Mouse (Mus musculus) neural tube, embryonic 15.5 days (tissue): ENCODE results near the gene 6820408C15Rik. TPM values are rescaled to one million over a fixed set of nuclear protein-coding genes. Genes with fewer than 3 reads are reported as not detected.

ENCODE experiments used
- ATAC-seq: fragments of 200-750 bp; cut with Nextera tagmentation; 2 replicates; pipeline ENCODE4 v1.8.0; 2017; ENCODE audit warnings: mild to moderate bottlenecking, moderate TSS enrichment, moderate library complexity; ENCODE audit not compliant: low FRiP score
- H3K27ac ChIP-seq: fragments of 300-500 bp; sonication (generic); replicated peaks from 2 replicates; pipeline ENCODE4 v1.5.1; 2015; ENCODE audit warnings: mild to moderate bottlenecking, inconsistent platforms
- H3K27me3 ChIP-seq: fragments of 300-500 bp; sonication (generic); replicated peaks from 2 replicates; pipeline ENCODE4 v1.6.1; 2015; ENCODE audit warnings: inconsistent platforms
- H3K36me3 ChIP-seq: fragments of 300-500 bp; sonication (generic); 2 replicates; pipeline ENCODE4 v1.6.1; 2015; ENCODE audit warnings: inconsistent platforms
- H3K4me1 ChIP-seq: fragments of 300-500 bp; sonication (generic); 2 replicates; pipeline ENCODE4 v1.6.1; 2015; ENCODE audit warnings: inconsistent platforms
- H3K4me2 ChIP-seq: fragments of 300-500 bp; sonication (generic); 2 replicates; pipeline ENCODE4 v1.6.1; 2015; ENCODE audit warnings: inconsistent platforms, mild to moderate bottlenecking, moderate library complexity
- H3K4me3 ChIP-seq: fragments of 300-500 bp; sonication (generic); replicated peaks from 2 replicates; pipeline ENCODE4 v1.5.1; 2015; ENCODE audit warnings: mild to moderate bottlenecking, inconsistent platforms
- H3K9ac ChIP-seq: fragments of 300-500 bp; sonication (generic); replicated peaks from 2 replicates; pipeline ENCODE4 v1.6.1; 2015; ENCODE audit warnings: mild to moderate bottlenecking, inconsistent platforms
- H3K9me3 ChIP-seq: fragments of 300-500 bp; sonication (generic); replicated peaks from 2 replicates; pipeline ENCODE4 v1.6.1; 2016; ENCODE audit warnings: inconsistent platforms
- WGBS: fragments of 180-500 bp; shearing (Covaris S2); methylation state at CpG from one replicate; pipeline ENCODE4 v1.1.7; 2015; ENCODE audit warnings: mixed read lengths; 5-methylcytosine and 5-hydroxymethylcytosine counted together
- polyA plus RNA-seq: library from polyadenylated mRNA; unstranded; fragments of >200 nt; fragmentation: Nextera tagmentation; extraction: Ambion mirVana; gene quantifications from 2 replicates; pipeline ENCODE4 v1.2.1, GENCODE M21; 2015

The 6820408C15Rik gene
- polyA plus RNA-seq, 1 experiment from 2014 or later = 1.2 TPM

DNA sequence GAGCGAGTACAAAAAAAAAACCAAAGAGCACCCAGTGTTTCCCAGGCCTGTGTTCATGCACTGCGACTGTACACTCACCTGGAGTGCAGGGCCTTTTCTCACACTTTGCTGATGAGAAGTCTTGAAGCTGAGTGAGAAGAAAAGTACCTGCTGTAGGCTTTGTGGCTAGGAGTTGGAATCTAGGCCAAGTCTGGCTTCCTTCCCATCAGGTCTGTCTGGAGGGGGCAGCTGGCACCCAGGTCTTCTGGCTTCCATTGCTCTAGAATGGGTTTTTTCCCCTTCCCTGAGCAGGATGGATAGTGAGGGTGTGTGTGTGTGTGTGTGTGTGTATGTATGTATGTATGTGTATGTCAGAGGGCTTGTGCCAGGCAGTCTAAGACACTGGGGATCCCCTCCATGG lies 24.4 kb downstream of the 6820408C15Rik start:
- Histone ChIP-seq H3K36me3 (no peaks in the 10 kb centered on the region), H3K4me3 (no peak overlapping the region), H3K9me3 (no peaks in the 10 kb centered on the region), H3K27ac (no peak overlapping the region), H3K4me1 (peaks cover 5% of the 10 kb centered on the region; the same call in 1 of the 2 replicates), H3K9ac (no peak overlapping the region), H3K4me2 (no peak overlapping the region), H3K27me3 (no peaks in the 10 kb centered on the region; the same call in 1 of the 2 replicates)
- WGBS = 77% methylated on average over 2 of the region's 2 CpGs
- ATAC-seq = no peak

DNA sequence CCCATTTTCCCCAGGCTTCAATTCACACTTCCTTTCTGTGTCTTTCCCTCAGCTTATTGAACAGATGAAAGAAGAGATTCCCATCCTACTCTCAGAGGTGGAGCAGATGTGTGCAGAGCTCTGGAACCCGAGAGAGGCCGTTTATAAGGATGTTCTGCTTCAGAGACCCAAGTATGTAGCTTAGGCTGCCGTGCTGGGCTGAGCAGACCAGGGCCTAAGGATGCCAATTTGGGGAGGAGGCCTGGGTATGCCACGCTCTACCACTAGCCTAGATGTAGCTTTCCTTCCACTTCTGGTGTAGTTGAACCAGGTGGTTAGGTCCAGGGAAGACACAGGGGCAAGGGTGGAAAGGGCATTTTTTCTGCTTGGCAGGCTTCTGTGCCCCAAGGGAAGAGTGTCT lies 26.9 kb downstream of the 6820408C15Rik start:
- no peak for ATAC-seq
- no peak overlapping the region for H3K27ac ChIP-seq
- no peak overlapping the region for H3K4me2 ChIP-seq
- H3K36me3 ChIP-seq = no peaks in the 10 kb centered on the region
- WGBS = 79% methylated on average over 4 of the region's 4 CpGs
- H3K4me1 ChIP-seq = peaks cover 1% of the 10 kb centered on the region; the same call in 1 of the 2 replicates
- no peaks in the 10 kb centered on the region for H3K9me3 ChIP-seq
- no peak overlapping the region for H3K4me3 ChIP-seq
- H3K9ac ChIP-seq = no peak overlapping the region
- no peaks in the 10 kb centered on the region; the same call in 1 of the 2 replicates for H3K27me3 ChIP-seq

DNA sequence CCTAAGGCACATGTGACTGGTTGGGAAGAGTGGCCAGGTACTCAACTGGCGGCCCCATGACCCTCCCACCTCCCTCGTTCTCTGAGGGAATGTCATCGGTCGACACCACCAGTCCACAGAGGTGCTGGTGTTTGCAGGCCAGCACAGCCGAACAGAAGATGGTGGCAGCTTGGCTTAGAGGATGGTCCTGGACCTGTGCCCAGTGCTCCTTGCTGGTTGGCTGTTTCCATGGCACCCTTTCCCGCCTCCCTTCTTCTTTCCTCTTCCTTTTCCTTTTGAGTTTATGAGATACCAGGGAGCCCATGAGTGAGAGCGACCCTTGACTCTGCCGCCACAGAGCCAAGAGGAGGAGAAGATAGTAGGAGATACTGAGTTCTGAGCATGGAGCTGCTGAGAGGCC lies 27.9 kb downstream of the 6820408C15Rik start:
- H3K27ac ChIP-seq = no peak overlapping the region
- H3K4me3 ChIP-seq = no peak overlapping the region
- H3K9me3 ChIP-seq = no peaks in the 10 kb centered on the region
- 82% methylated on average over 8 of the region's 8 CpGs for WGBS
- no peak for ATAC-seq
- no peaks in the 10 kb centered on the region; the same call in 1 of the 2 replicates for H3K27me3 ChIP-seq
- no peaks in the 10 kb centered on the region for H3K4me1 ChIP-seq
- no peak overlapping the region for H3K4me2 ChIP-seq
- H3K36me3 ChIP-seq = no peaks in the 10 kb centered on the region
- no peak overlapping the region for H3K9ac ChIP-seq

DNA sequence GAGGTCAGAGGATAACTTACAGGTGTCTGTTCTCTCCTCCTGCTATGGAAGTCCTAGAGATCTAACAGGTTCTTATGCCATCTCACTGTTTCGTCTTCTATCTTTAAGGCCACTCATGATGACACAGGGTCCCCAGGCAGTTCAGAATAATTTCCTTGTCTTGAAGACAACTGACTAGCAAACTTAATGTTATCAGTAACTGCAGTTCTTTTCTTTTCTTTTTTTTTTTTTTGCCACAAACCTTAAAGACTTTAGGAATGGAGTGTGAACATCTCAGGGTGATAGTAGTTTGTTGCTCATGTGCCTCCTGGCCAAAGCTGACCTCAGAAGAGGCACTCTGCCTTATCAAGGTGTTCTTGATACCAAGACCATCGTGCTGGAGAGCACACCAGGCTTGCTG lies 31.3 kb downstream of the 6820408C15Rik start:
- H3K9ac ChIP-seq = no peak overlapping the region
- no peak overlapping the region for H3K27ac ChIP-seq
- H3K4me2 ChIP-seq = no peak overlapping the region
- H3K9me3 ChIP-seq = no peaks in the 10 kb centered on the region
- H3K36me3 ChIP-seq = no peaks in the 10 kb centered on the region
- no peak for ATAC-seq
- no peak overlapping the region for H3K4me3 ChIP-seq
- H3K4me1 ChIP-seq = no peaks in the 10 kb centered on the region
- no peaks in the 10 kb centered on the region for H3K27me3 ChIP-seq
- 73% methylated on average over 2 of the region's 2 CpGs for WGBS

DNA sequence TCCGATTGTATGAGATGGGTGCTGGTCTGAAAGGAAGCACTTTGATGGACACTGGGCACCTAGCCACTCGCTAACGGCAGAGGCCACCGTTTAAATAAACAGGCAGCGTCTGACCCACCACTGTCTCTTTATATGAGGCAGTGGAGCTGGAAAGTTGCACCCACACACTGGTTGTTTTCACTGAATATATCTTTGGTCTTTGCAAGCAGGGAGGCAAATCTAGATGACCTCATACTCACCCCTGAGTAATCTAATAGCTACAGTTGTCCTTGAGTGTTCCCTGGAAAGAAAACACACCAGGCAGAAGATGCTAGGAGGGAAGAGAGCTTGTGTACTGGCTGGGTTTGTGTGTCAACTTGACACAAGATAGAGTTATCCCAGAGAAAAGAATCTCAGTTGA lies 32.1 kb downstream of the 6820408C15Rik start:
- H3K27ac ChIP-seq = no peak overlapping the region
- H3K9ac ChIP-seq = no peak overlapping the region
- H3K36me3 ChIP-seq = no peaks in the 10 kb centered on the region
- H3K4me1 ChIP-seq = no peaks in the 10 kb centered on the region
- ATAC-seq = no peak
- H3K27me3 ChIP-seq = no peaks in the 10 kb centered on the region
- H3K4me3 ChIP-seq = no peak overlapping the region
- WGBS = 49% methylated on average over 5 of the region's 5 CpGs
- no peaks in the 10 kb centered on the region for H3K9me3 ChIP-seq
- no peak overlapping the region for H3K4me2 ChIP-seq

DNA sequence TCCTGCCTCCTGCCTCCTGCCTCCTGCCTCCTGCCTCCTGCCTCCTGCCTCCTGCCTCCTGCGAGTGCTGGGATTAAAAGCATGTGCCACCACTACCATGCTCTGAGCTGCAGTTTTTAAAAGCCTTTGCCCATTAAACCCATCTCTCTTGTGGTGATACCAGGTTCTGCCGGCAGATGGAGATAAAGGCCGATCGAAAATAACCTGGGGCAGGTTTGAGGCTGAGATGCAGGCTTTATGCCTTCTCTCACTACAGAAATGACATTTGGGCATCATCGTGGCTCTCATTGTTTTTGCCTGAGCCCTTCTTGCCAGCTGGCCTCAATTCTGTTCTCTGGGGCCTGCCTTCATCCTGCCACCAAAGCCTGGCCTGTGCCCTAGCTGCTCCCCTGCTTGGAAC lies 34.9 kb downstream of the 6820408C15Rik start:
- Histone ChIP-seq H3K27me3 (no peaks in the 10 kb centered on the region), H3K4me1 (no peaks in the 10 kb centered on the region), H3K9me3 (no peaks in the 10 kb centered on the region), H3K36me3 (no peaks in the 10 kb centered on the region), H3K9ac (no peak overlapping the region), H3K4me3 (no peak overlapping the region), H3K4me2 (no peak overlapping the region), H3K27ac (no peak overlapping the region)
- no peak for ATAC-seq
- WGBS = 3% methylated on average over 5 of the region's 5 CpGs

DNA sequence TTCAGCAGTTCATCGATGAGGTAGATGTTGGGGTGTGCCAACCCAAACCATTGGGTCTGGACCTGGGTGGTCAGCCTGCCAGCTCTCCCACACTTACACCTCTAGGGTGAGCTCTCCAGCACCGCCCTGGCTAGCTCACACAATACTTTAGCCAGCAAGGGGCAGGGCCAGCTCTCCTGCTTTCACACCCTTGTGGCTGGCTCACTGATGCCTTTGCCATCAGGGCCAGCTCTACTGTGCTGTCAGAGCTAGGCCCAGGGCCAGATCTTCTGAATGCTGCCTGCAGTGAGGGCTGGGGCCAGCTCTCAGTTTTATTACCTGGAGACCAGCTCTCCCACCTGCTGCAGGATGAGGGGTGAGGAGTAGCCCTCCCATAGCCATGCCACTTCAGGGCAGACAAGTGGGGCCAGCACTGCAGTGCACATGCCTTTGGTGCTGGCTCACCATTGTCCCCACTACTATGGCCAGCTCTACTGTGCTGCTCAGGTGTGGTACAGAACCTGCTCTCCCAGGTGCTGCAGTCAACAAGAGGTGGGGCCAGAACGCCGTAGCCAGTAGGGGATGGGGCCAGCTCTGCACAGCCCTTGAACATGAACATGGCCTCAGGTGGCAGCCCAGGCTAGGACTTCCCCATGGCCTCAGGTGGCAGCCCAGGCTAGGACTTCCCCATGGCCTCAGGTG lies 36.9 kb downstream of the 6820408C15Rik start:
- no peak for ATAC-seq
- Histone ChIP-seq H3K27me3 (no peaks in the 10 kb centered on the region), H3K9me3 (no peaks in the 10 kb centered on the region), H3K36me3 (no peaks in the 10 kb centered on the region), H3K4me3 (no peak overlapping the region), H3K4me2 (no peak overlapping the region), H3K9ac (no peak overlapping the region), H3K27ac (no peak overlapping the region), H3K4me1 (no peaks in the 10 kb centered on the region)
- 75% methylated on average over 4 of the region's 4 CpGs for WGBS

DNA sequence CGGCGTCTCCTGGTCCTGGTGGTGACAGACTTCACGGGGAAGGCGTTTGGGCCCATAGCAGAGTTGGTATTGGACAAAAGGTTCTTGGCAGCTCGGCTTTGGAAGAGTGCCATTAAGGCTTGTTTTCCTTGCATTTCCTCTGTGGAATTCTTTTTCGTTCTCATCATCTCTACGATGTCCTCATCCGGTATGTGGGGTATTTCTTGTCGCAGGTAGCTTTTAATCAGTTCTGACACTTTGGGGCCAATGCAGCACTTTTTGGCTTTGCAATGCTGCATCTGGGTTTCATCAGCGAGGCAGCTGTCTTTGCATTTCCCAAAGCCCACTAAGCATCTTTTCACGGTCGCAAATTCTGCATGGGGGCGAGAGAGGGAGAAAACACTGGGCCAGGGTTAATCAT lies 43.9 kb downstream of the 6820408C15Rik start:
- no peak overlapping the region for H3K4me2 ChIP-seq
- no peak for ATAC-seq
- WGBS = 53% methylated on average over 13 of the region's 13 CpGs

DNA sequence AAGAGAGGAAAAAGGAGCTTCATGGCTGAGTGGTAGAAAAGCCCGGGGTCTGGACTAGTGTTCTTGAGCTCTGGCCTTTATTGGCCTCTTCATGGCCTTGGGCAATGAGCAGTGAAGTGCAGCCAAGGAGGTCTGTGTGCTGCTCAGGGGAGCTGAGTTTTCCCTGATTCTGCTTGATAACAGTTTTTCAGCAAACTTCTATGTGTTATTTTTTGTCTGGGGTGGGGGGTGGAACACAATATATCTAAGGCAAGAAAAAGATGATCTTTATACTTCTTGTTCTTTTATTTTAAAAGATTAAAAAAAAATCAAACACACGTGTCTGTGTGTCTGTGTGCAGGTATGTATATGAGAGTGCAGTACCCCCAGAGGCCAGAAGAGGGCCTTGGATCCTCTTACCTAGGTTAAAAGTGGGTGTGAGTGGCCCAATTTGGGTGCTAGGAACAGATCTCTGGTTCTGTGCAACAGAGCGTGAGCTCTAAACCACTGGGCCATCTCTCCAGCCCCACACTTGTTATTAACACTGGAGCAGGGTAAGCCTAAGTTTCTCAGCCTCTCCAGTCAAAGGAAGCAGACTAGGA lies 49.3 kb downstream of the 6820408C15Rik start, which contains the start of gene Defb23:
Gene Defb23, minus strand, starts transcription at position 51 of the 581 bp plus-strand sequence.
- Histone ChIP-seq H3K27me3 (no peaks in the 10 kb centered on the region), H3K4me2 (no peak within 1 kb of the TSS), H3K9me3 (no peaks in the 10 kb centered on the region), H3K4me3 (no peak within 1 kb of the TSS), H3K27ac (no peak within 1 kb of the TSS), H3K9ac (no peak within 1 kb of the TSS), H3K36me3 (no peaks in the 10 kb centered on the region), H3K4me1 (no peaks in the 10 kb centered on the region)
- no peak for ATAC-seq
- WGBS = 93% methylated on average over 3 of the region's 3 CpGs

More for the DNA sequence above, 43.9 kb downstream of the 6820408C15Rik start:
- H3K4me1 ChIP-seq = no peaks in the 10 kb centered on the region
- H3K27me3 ChIP-seq = no peaks in the 10 kb centered on the region
- H3K36me3 ChIP-seq = no peaks in the 10 kb centered on the region
- H3K4me3 ChIP-seq = no peak overlapping the region
- no peak overlapping the region for H3K9ac ChIP-seq
- H3K9me3 ChIP-seq = no peaks in the 10 kb centered on the region
- no peak overlapping the region for H3K27ac ChIP-seq

DNA sequence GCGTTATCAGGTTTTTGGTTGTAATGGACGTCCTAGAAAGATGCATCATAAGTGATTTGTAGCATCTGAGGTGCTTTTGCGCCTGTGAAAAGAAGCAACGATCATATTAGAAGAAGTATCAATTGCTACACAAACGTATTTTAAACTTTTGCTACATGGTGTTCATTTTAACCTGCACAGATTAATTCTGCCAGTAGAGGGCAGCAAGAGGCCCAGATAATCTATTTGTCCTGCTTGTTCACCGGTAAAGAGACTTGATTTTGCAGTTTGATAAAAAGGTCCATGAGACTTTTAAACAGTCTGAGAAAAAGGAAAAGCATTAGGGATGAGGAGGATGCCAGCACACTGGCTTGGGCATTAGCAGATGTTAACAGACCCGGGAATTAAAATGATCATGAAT lies 55.6 kb downstream of the 6820408C15Rik start:
- Histone ChIP-seq H3K27me3 (0 out of 2 replicates have a peak, but pooled peaks cover 2% of the 10 kb centered on the region), H3K27ac (no peak overlapping the region), H3K4me2 (no peak overlapping the region), H3K36me3 (no peaks in the 10 kb centered on the region), H3K9me3 (no peaks in the 10 kb centered on the region), H3K4me3 (no peak overlapping the region), H3K9ac (no peak overlapping the region), H3K4me1 (no peaks in the 10 kb centered on the region)
- WGBS = 33% methylated on average over 7 of the region's 7 CpGs
- no peak for ATAC-seq

DNA sequence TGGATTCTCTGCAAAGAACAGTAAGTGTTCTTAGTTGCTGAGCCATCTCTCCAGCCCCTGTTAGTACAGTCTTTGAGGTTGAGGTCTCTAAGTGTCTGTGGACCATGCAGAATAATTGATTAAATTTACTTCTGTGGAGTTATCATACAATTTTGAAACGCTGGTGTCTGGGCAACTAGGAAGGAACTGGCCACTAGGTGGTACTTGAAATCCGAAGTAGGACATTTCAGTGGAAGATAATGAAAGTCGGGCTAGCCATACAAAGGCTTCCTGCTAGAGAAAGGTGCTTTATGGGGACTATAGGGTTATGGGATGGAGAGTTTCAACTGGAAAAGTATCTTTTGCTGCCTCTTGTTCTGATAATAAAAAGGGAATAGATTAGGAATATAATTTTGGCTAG lies 57.0 kb downstream of the 6820408C15Rik start:
- H3K4me3 ChIP-seq = no peak overlapping the region
- no peak overlapping the region for H3K4me2 ChIP-seq
- 38% methylated on average over 3 of the region's 3 CpGs for WGBS
- no peak overlapping the region for H3K9ac ChIP-seq
- H3K27me3 ChIP-seq = 0 out of 2 replicates have a peak, but pooled peaks cover 2% of the 10 kb centered on the region
- no peaks in the 10 kb centered on the region for H3K36me3 ChIP-seq
- no peaks in the 10 kb centered on the region for H3K9me3 ChIP-seq
- H3K27ac ChIP-seq = no peak overlapping the region
- ATAC-seq = no peak
- no peaks in the 10 kb centered on the region for H3K4me1 ChIP-seq

DNA sequence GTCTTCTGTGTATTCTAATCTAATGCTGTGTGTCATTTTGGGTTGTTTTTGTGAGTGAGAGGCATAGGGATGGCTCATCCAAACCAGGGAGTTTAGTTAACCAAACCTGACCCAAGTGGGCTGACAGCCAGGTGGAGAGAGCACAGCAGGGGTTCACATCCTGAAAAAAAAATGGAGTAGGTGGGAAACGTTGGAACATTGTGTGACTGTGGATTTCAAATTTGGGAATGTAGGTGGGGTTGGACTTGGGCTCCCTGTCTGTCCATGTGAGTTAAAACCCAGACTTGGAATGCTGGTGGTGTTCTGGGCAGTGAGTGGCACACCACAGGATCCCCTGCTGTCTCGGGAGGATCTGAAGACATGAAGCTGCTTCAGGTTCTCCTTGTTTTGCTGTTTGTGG lies 61.4 kb downstream of the 6820408C15Rik start, which contains the start of gene Defb20:
Gene Defb20, plus strand, starts transcription at position 301 of the 400 bp plus-strand sequence.
- 71% methylated on average over 2 of the region's 2 CpGs for WGBS
- Histone ChIP-seq H3K9me3 (no peaks in the 10 kb centered on the region), H3K9ac (no peak within 1 kb of the TSS), H3K27me3 (0 out of 2 replicates have a peak, but pooled peaks cover 2% of the 10 kb centered on the region), H3K27ac (no peak within 1 kb of the TSS), H3K4me2 (no peak within 1 kb of the TSS), H3K36me3 (no peaks in the 10 kb centered on the region), H3K4me1 (no peaks in the 10 kb centered on the region), H3K4me3 (no peak within 1 kb of the TSS)
- no peak for ATAC-seq
